Mouse (Mus musculus): ENCODE measurements around the gene Jun.

The Jun gene

GRCm38 (mm10) chr4:95052025-95052899 lies at the start of gene Jun:
TSS of gene Jun (minus strand) at chr4:95052222.
- peak; percentile 100 for DNase-seq (ENCODE audit: low spot score in 2 of 2)

GRCm38 (mm10) chr4:95101684-95102083 lies 49.7 kb upstream of the Jun start:
- DNase-seq (ENCODE audit: low spot score in 2 of 2), result no peak

- no peak for DNase-seq (ENCODE audit: low spot score in 2 of 2)
Measured at GRCm38 (mm10) chr4:95100694-95101093, 48.7 kb upstream of the Jun start.

- DNase-seq (ENCODE audit: low spot score in 2 of 2), result no peak
Measured at GRCm38 (mm10) chr4:95099373-95099772, 47.4 kb upstream of the Jun start.

GRCm38 (mm10) chr4:95098722-95099097 lies 46.7 kb upstream of the Jun start:
- DNase-seq (ENCODE audit: low spot score in 2 of 2), result no peak

GRCm38 (mm10) chr4:95097942-95098721 lies 46.1 kb upstream of the Jun start:
- no peak for DNase-seq (ENCODE audit: low spot score in 2 of 2)

GRCm38 (mm10) chr4:95096731-95097130 lies 44.7 kb upstream of the Jun start:
- DNase-seq (ENCODE audit: low spot score in 2 of 2), result no peak

GRCm38 (mm10) chr4:95095911-95096310 lies 43.9 kb upstream of the Jun start:
- DNase-seq (ENCODE audit: low spot score in 2 of 2), result no peak

- DNase-seq (ENCODE audit: low spot score in 2 of 2), result no peak
Measured at GRCm38 (mm10) chr4:95095355-95095754, 43.3 kb upstream of the Jun start.

GRCm38 (mm10) chr4:95094700-95095113 lies 42.7 kb upstream of the Jun start:
- no peak for DNase-seq (ENCODE audit: low spot score in 2 of 2)

GRCm38 (mm10) chr4:95093615-95094014 lies 41.6 kb upstream of the Jun start:
- DNase-seq (ENCODE audit: low spot score in 2 of 2), result no peak

- DNase-seq (ENCODE audit: low spot score in 2 of 2), result no peak
Measured at GRCm38 (mm10) chr4:95092516-95092915, 40.5 kb upstream of the Jun start.

GRCm38 (mm10) chr4:95091536-95091935 lies 39.5 kb upstream of the Jun start:
- no peak for DNase-seq (ENCODE audit: low spot score in 2 of 2)

GRCm38 (mm10) chr4:95089968-95090367 lies 37.9 kb upstream of the Jun start:
- DNase-seq (ENCODE audit: low spot score in 2 of 2), result no peak

- DNase-seq (ENCODE audit: low spot score in 2 of 2), result no peak
Measured at GRCm38 (mm10) chr4:95089053-95089452, 37.0 kb upstream of the Jun start.

GRCm38 (mm10) chr4:95083957-95084356 lies 31.9 kb upstream of the Jun start:
- no peak for DNase-seq (ENCODE audit: low spot score in 2 of 2)

GRCm38 (mm10) chr4:95083191-95083729 lies 31.2 kb upstream of the Jun start:
- no peak for DNase-seq (ENCODE audit: low spot score in 2 of 2)

GRCm38 (mm10) chr4:95082481-95083088 lies 30.6 kb upstream of the Jun start:
- no peak for DNase-seq (ENCODE audit: low spot score in 2 of 2)

GRCm38 (mm10) chr4:95081632-95082031 lies 29.6 kb upstream of the Jun start:
- DNase-seq (ENCODE audit: low spot score in 2 of 2), result no peak

GRCm38 (mm10) chr4:95078625-95079024 lies 26.6 kb upstream of the Jun start:
- no peak for DNase-seq (ENCODE audit: low spot score in 2 of 2)

- DNase-seq (ENCODE audit: low spot score in 2 of 2), result no peak
Measured at GRCm38 (mm10) chr4:95076279-95076678, 24.3 kb upstream of the Jun start.

- no peak for DNase-seq (ENCODE audit: low spot score in 2 of 2)
Measured at GRCm38 (mm10) chr4:95075591-95076002, 23.6 kb upstream of the Jun start.
